Mouse (Mus musculus): ENCODE data around the gene Exd2. TPM values are rescaled to one million over a fixed set of nuclear protein-coding genes. Genes with fewer than 3 reads are reported as not detected.
"Not testable (repeated sequence)": the region's sequence is repeated elsewhere in the genome, so short reads cannot be mapped to it uniquely, and the experiment has no call there.

The Exd2 gene
- polyA plus RNA-seq, 1 experiment: 1.4 TPM

DNA sequence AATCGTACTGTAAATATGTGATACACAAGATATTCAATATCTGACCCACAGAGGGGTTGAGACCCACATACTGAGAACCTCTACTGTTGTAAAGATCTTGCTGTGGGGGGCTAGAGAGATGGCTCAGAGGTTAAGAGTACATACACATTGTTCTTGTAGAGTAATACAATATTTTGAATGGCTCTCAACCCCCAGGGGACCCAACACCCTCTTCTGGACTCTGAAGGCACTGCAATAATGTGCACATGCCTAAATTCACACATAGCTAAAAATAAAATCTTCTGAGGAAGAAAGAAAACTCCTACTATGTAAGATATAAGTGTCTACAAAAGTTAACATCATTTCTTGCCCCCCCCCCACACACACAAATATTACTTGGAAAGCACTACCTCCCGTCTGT, 21.9 kb upstream of the Exd2 start:
- Histone ChIP-seq H3K36me3 (replicated peaks; ENCODE audit: low read length) (no peaks in the 10 kb centered on the region), H3K4me3 (replicated peaks) (no peak overlapping the region), H3K27me3 (replicated peaks) (peaks cover 13% of the 10 kb centered on the region), H3K4me1 (peaks cover 9% of the 10 kb centered on the region), H3K9me3 (no peaks in the 10 kb centered on the region)
- TF ChIP-seq FLI1 (IDR thresholded peaks at IDR 0.05; ENCODE audit: low read length) (no peak), GATA1 (IDR thresholded peaks at IDR 0.05; ENCODE audit: borderline replicate concordance, low read length) (no peak)

DNA sequence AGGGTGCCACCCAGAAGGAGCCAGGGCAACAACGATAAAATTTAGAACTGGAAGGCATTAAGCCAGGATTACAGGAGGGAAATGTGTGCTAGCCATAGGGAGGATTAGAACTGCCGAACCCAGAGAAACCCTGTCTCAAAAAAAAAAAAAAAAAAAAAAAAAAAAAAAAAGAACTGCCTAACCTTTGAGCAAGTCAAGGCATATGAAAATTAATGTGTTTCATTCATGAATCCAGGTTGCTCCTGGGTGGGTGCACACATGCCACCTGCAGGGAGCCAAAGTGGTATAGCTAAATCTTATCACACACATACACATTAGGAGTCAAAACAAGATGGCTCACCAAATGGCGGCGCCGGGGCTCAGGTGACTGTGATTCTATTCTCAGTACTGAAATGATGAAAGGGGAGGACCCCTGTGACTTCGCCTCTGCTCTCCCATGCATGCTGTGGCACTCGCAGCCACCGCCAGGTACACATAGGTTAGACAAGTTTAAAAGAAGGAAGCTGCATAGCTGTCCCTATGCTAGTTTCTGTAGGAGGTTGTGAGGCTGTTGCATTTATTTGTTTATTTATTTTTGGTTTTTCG, 18.3 kb upstream of the Exd2 start:
- peaks cover 24% of the 10 kb centered on the region for H3K27me3 ChIP-seq (replicated peaks)
- H3K36me3 ChIP-seq (replicated peaks; ENCODE audit: low read length): no peaks in the 10 kb centered on the region
- H3K4me1 ChIP-seq: no peaks in the 10 kb centered on the region
- TF ChIP-seq FLI1 (IDR thresholded peaks at IDR 0.05; ENCODE audit: low read length) (no peak), GATA1 (IDR thresholded peaks at IDR 0.05; ENCODE audit: borderline replicate concordance, low read length) (no peak)
- no peak overlapping the region for H3K4me3 ChIP-seq (replicated peaks)
- no peaks in the 10 kb centered on the region for H3K9me3 ChIP-seq

DNA sequence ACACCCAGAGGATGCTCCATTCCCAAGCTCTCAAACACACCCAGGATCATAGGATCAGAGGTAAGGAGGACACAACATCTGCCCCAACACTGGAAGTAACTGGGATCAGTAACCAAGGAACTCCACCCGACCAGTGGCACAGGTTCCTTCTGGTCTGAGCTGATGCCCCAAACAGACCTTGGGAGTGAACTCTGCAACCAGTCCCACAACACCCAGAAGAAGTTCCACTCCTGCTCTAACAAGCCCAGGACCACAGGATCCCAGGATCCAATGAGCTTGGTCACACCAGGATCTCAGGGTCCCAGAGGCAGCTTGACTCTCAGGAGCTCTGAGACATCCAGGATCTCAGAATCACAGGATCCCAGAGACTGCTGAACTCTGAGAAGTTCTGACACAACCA, 9.4 kb upstream of the Exd2 start:
- H3K36me3 ChIP-seq (replicated peaks; ENCODE audit: low read length): no peaks in the 10 kb centered on the region
- peaks cover 9% of the 10 kb centered on the region for H3K27me3 ChIP-seq (replicated peaks)
- TF ChIP-seq FLI1 (IDR thresholded peaks at IDR 0.05; ENCODE audit: low read length): no peak
- no peak overlapping the region for H3K4me3 ChIP-seq (replicated peaks)
- no peaks in the 10 kb centered on the region for H3K4me1 ChIP-seq
- no peaks in the 10 kb centered on the region for H3K9me3 ChIP-seq

- no peaks in the 10 kb centered on the region for H3K4me1 ChIP-seq
- H3K27me3 ChIP-seq (replicated peaks): peaks cover 7% of the 10 kb centered on the region
- no peak for TF ChIP-seq GATA1 (IDR thresholded peaks at IDR 0.05; ENCODE audit: borderline replicate concordance, low read length)
- TF ChIP-seq FLI1 (IDR thresholded peaks at IDR 0.05; ENCODE audit: low read length): no peak
- no peaks in the 10 kb centered on the region for H3K36me3 ChIP-seq (replicated peaks; ENCODE audit: low read length)
- no peak overlapping the region for H3K4me3 ChIP-seq (replicated peaks)
- peaks cover 9% of the 10 kb centered on the region for H3K9me3 ChIP-seq
Measured at GRCm38 (mm10) chr12:80458033-80458432, 4.9 kb upstream of the Exd2 start.

- H3K9me3 ChIP-seq; H3K27me3 ChIP-seq (replicated peaks); H3K36me3 ChIP-seq (replicated peaks; ENCODE audit: low read length): not testable (repeated sequence)
- peaks cover 21% of the 10 kb centered on the region for H3K4me1 ChIP-seq
- H3K4me3 ChIP-seq (replicated peaks): peak overlapping the region; percentile 99
Measured at GRCm38 (mm10) chr12:80462292-80462896, 501 bp upstream of the Exd2 start.

- Histone ChIP-seq H3K4me1 (peaks cover 21% of the 10 kb centered on the region), H3K27me3 (replicated peaks) (peaks cover 3% of the 10 kb centered on the region), H3K9me3 (peaks cover 9% of the 10 kb centered on the region), H3K36me3 (replicated peaks; ENCODE audit: low read length) (no peaks in the 10 kb centered on the region), H3K4me3 (replicated peaks) (peak overlapping the region; percentile 99)
- TF ChIP-seq FLI1 (IDR thresholded peaks at IDR 0.05; ENCODE audit: low read length) (no peak), GATA1 (IDR thresholded peaks at IDR 0.05; ENCODE audit: borderline replicate concordance, low read length) (no peak)
Measured at GRCm38 (mm10) chr12:80463666-80464269, 873 bp downstream of the Exd2 start.

GRCm38 (mm10) chr12:80470206-80470605, 7.3 kb downstream of the Exd2 start:
- Histone ChIP-seq H3K36me3 (replicated peaks; ENCODE audit: low read length) (no peaks in the 10 kb centered on the region), H3K4me1 (peaks cover 31% of the 10 kb centered on the region), H3K4me3 (replicated peaks) (no peak overlapping the region), H3K9me3 (no peaks in the 10 kb centered on the region), H3K27me3 (replicated peaks) (no peaks in the 10 kb centered on the region)
- TF ChIP-seq GATA1 (IDR thresholded peaks at IDR 0.05; ENCODE audit: borderline replicate concordance, low read length): no peak
- TF ChIP-seq FLI1 (IDR thresholded peaks at IDR 0.05; ENCODE audit: low read length): no peak

GRCm38 (mm10) chr12:80471926-80472325, 9.0 kb downstream of the Exd2 start:
- H3K4me1 ChIP-seq: peaks cover 31% of the 10 kb centered on the region
- no peaks in the 10 kb centered on the region for H3K9me3 ChIP-seq
- H3K4me3 ChIP-seq (replicated peaks): no peak overlapping the region
- TF ChIP-seq FLI1 (IDR thresholded peaks at IDR 0.05; ENCODE audit: low read length) (no peak), GATA1 (IDR thresholded peaks at IDR 0.05; ENCODE audit: borderline replicate concordance, low read length) (no peak)
- no peaks in the 10 kb centered on the region for H3K27me3 ChIP-seq (replicated peaks)
- peaks cover 10% of the 10 kb centered on the region for H3K36me3 ChIP-seq (replicated peaks; ENCODE audit: low read length)

- Histone ChIP-seq H3K4me1 (peaks cover 31% of the 10 kb centered on the region), H3K36me3 (replicated peaks; ENCODE audit: low read length) (peaks cover 11% of the 10 kb centered on the region), H3K27me3 (replicated peaks) (no peaks in the 10 kb centered on the region), H3K4me3 (replicated peaks) (peak overlapping the region; percentile 46), H3K9me3 (no peaks in the 10 kb centered on the region)
- no peak for TF ChIP-seq GATA1 (IDR thresholded peaks at IDR 0.05; ENCODE audit: borderline replicate concordance, low read length)
- TF ChIP-seq FLI1 (IDR thresholded peaks at IDR 0.05; ENCODE audit: low read length): no peak
Measured at GRCm38 (mm10) chr12:80473731-80474130, 10.8 kb downstream of the Exd2 start.

DNA sequence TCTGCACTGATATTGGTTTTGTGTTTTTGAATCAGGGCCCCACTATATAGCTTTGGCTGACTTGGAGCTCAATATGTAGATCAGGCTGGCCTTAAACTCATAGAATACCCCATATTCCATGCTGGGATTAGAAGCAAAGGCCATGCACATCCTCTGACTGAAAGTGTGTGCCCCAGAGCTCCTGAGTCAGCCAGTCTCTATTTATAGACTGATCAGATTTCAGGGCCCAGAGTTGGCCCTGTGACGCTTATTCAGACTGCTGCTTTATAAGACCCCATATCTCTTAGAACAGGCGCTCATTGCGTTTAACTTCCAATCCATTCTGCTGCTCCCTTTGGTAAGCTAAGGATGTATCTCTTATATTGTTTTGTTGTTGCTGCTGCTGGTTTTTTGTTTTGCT, 17.1 kb downstream of the Exd2 start:
- no peaks in the 10 kb centered on the region for H3K27me3 ChIP-seq (replicated peaks)
- no peaks in the 10 kb centered on the region for H3K9me3 ChIP-seq
- TF ChIP-seq GATA1 (IDR thresholded peaks at IDR 0.05; ENCODE audit: borderline replicate concordance, low read length) (no peak), FLI1 (IDR thresholded peaks at IDR 0.05; ENCODE audit: low read length) (no peak)
- peaks cover 53% of the 10 kb centered on the region for H3K36me3 ChIP-seq (replicated peaks; ENCODE audit: low read length)
- H3K4me3 ChIP-seq (replicated peaks): no peak overlapping the region
- peaks cover 4% of the 10 kb centered on the region for H3K4me1 ChIP-seq
